Mouse (Mus musculus): Measurements from ENCODE around the gene 2410004B18Rik. TPM values are rescaled to one million over a fixed set of nuclear protein-coding genes. Genes with fewer than 3 reads are reported as not detected.

2410004B18Rik gene
- polyA plus RNA-seq, 1 experiment = 18.7 TPM

GRCm38 (mm10) chr3:145974986-145975385, 37.2 kb downstream of the 2410004B18Rik start:
- Histone ChIP-seq H3K4me2 (ENCODE audit: low read depth) (peak overlapping the region; percentile 18), H3K27me3 (ENCODE audit: control insufficient read depth, insufficient read depth, insufficient read length) (no peaks in the 10 kb centered on the region), H3ac (ENCODE audit: control insufficient read depth, insufficient read length) (no peak overlapping the region), H3K79me2 (ENCODE audit: control insufficient read depth, insufficient read depth) (no peaks in the 10 kb centered on the region), H3K36me3 (ENCODE audit: control insufficient read depth, insufficient read depth) (no peaks in the 10 kb centered on the region), H3K4me3 (no peak overlapping the region)
- TF ChIP-seq REST (IDR thresholded peaks at IDR 0.05; ENCODE audit: insufficient read depth, insufficient read length) = no peak
- TF ChIP-seq CEBPB (IDR thresholded peaks at IDR 0.05; ENCODE audit: insufficient read depth, poor library complexity, severe bottlenecking) = no peak
- no peak for TF ChIP-seq POLR2AphosphoS2 (IDR thresholded peaks at IDR 0.05; ENCODE audit: insufficient read length, low read depth)
- TF ChIP-seq TCF3 (IDR thresholded peaks at IDR 0.05; ENCODE audit: insufficient read length, low read depth) = no peak
- TF ChIP-seq MYOG (IDR thresholded peaks at IDR 0.05; ENCODE audit: control insufficient read depth in 1 of 3, insufficient read depth in 1 of 3, insufficient read length in 2 of 3, low read depth in 2 of 3) = no peak

GRCm38 (mm10) chr3:145985333-145985925, 47.6 kb downstream of the 2410004B18Rik start:
- Histone ChIP-seq H3K27me3 (ENCODE audit: control insufficient read depth, insufficient read depth, insufficient read length) (no peaks in the 10 kb centered on the region), H3K36me3 (ENCODE audit: control insufficient read depth, insufficient read depth) (no peaks in the 10 kb centered on the region), H3K79me2 (ENCODE audit: control insufficient read depth, insufficient read depth) (no peaks in the 10 kb centered on the region), H3K4me3 (no peak overlapping the region), H3ac (ENCODE audit: control insufficient read depth, insufficient read length) (no peak overlapping the region), H3K4me2 (ENCODE audit: low read depth) (no peak overlapping the region)
- TF ChIP-seq TCF12 (IDR thresholded peaks at IDR 0.05; ENCODE audit: insufficient read depth, poor library complexity, severe bottlenecking) (no peak), POLR2AphosphoS2 (IDR thresholded peaks at IDR 0.05; ENCODE audit: insufficient read length, low read depth) (no peak), MYOD1 (IDR thresholded peaks at IDR 0.05; ENCODE audit: control insufficient read depth in 1 of 3, insufficient read length in 2 of 3, low read depth in 2 of 3) (no peak), USF1 (IDR thresholded peaks at IDR 0.05; ENCODE audit: low read depth) (no peak), E2F4 (IDR thresholded peaks at IDR 0.05; ENCODE audit: insufficient read depth) (no peak), MYOG (IDR thresholded peaks at IDR 0.05; ENCODE audit: control insufficient read depth in 1 of 3, insufficient read depth in 1 of 3, insufficient read length in 2 of 3, low read depth in 2 of 3) (no peak), REST (IDR thresholded peaks at IDR 0.05; ENCODE audit: insufficient read depth, insufficient read length) (no peak)

- no peaks in the 10 kb centered on the region for H3K27me3 ChIP-seq (ENCODE audit: control insufficient read depth, insufficient read depth, insufficient read length)
- no peak overlapping the region for H3K4me3 ChIP-seq
- H3ac ChIP-seq (ENCODE audit: control insufficient read depth, insufficient read length) = no peak overlapping the region
- TF ChIP-seq CEBPB (IDR thresholded peaks at IDR 0.05; ENCODE audit: insufficient read depth, poor library complexity, severe bottlenecking) (no peak), POLR2A (IDR thresholded peaks at IDR 0.05; ENCODE audit: insufficient read length, low read depth) (no peak), SRF (IDR thresholded peaks at IDR 0.05; ENCODE audit: control insufficient read depth, insufficient read length, low read depth) (no peak), E2F4 (IDR thresholded peaks at IDR 0.05; ENCODE audit: insufficient read depth) (no peak), TCF3 (IDR thresholded peaks at IDR 0.05; ENCODE audit: insufficient read length, low read depth) (no peak), MAX (IDR thresholded peaks at IDR 0.05; ENCODE audit: low read depth) (no peak)
- no peaks in the 10 kb centered on the region for H3K36me3 ChIP-seq (ENCODE audit: control insufficient read depth, insufficient read depth)
- H3K4me2 ChIP-seq (ENCODE audit: low read depth) = no peak overlapping the region
- no peaks in the 10 kb centered on the region for H3K79me2 ChIP-seq (ENCODE audit: control insufficient read depth, insufficient read depth)
These were observed 48.6 kb downstream of the 2410004B18Rik start for GRCm38 (mm10) chr3:145986317-145987001.

GRCm38 (mm10) chr3:145987268-145987969, 49.6 kb downstream of the 2410004B18Rik start, which contains the start of gene Syde2:
Gene Syde2 (plus strand): TSS chr3:145987870.
- H3K4me2 ChIP-seq (ENCODE audit: low read depth) = peak within 1 kb of the TSS; percentile 90
- TF ChIP-seq TCF3 (IDR thresholded peaks at IDR 0.05; ENCODE audit: insufficient read length, low read depth) = no peak
- no peak for TF ChIP-seq CEBPB (IDR thresholded peaks at IDR 0.05; ENCODE audit: insufficient read depth, poor library complexity, severe bottlenecking)
- no peak for TF ChIP-seq SRF (IDR thresholded peaks at IDR 0.05; ENCODE audit: control insufficient read depth, insufficient read length, low read depth)
- TF ChIP-seq TCF12 (IDR thresholded peaks at IDR 0.05; ENCODE audit: insufficient read depth, poor library complexity, severe bottlenecking) = no peak
- TF ChIP-seq MYOG (IDR thresholded peaks at IDR 0.05; ENCODE audit: control insufficient read depth in 1 of 3, insufficient read depth in 1 of 3, insufficient read length in 2 of 3, low read depth in 2 of 3) = no peak
- no peak for TF ChIP-seq POLR2A (IDR thresholded peaks at IDR 0.05; ENCODE audit: insufficient read length, low read depth)
- H3ac ChIP-seq (ENCODE audit: control insufficient read depth, insufficient read length) = peak within 1 kb of the TSS; percentile 57
- H3K27me3 ChIP-seq (ENCODE audit: control insufficient read depth, insufficient read depth, insufficient read length) = no peaks in the 10 kb centered on the region
- H3K36me3 ChIP-seq (ENCODE audit: control insufficient read depth, insufficient read depth) = no peaks in the 10 kb centered on the region
- no peaks in the 10 kb centered on the region for H3K79me2 ChIP-seq (ENCODE audit: control insufficient read depth, insufficient read depth)
- H3K4me3 ChIP-seq = peak within 1 kb of the TSS; percentile 25

Measured in myocyte (in vitro differentiated cells).